Mouse (Mus musculus): ENCODE measurements around the gene Efcab9.
"Not testable (repeated sequence)": the region's sequence is repeated elsewhere in the genome, so short reads cannot be mapped to it uniquely, and the experiment has no call there.

Gene Efcab9

GRCm38 (mm10) chr11:32538435-32538834 lies 6.6 kb upstream of the Efcab9 start:
- no peak for DNase-seq (ENCODE audit: low read depth)

GRCm38 (mm10) chr11:32536954-32537353 lies 5.1 kb upstream of the Efcab9 start:
- DNase-seq (ENCODE audit: low read depth) = no peak

GRCm38 (mm10) chr11:32535646-32536045 lies 3.8 kb upstream of the Efcab9 start:
- DNase-seq (ENCODE audit: low read depth) = no peak

- no peak for DNase-seq (ENCODE audit: low read depth)
Measured at GRCm38 (mm10) chr11:32534453-32535075, 2.7 kb upstream of the Efcab9 start.

- DNase-seq (ENCODE audit: low read depth) = peak; percentile 54
Measured at GRCm38 (mm10) chr11:32533482-32534261, 1.8 kb upstream of the Efcab9 start.

GRCm38 (mm10) chr11:32532765-32533481 lies 1.0 kb upstream of the Efcab9 start, which contains the start of gene Stk10:
TSS of gene Stk10 (plus strand) at chr11:32533305.
- peak; percentile 67 for DNase-seq (ENCODE audit: low read depth)

- no peak for DNase-seq (ENCODE audit: low read depth)
Measured at GRCm38 (mm10) chr11:32530151-32530550, 1.7 kb downstream of the Efcab9 start.

- no peak for DNase-seq (ENCODE audit: low read depth)
Measured at GRCm38 (mm10) chr11:32527006-32527405, 4.9 kb downstream of the Efcab9 start.

GRCm38 (mm10) chr11:32524122-32524920 lies 7.6 kb downstream of the Efcab9 start:
- no peak for DNase-seq (ENCODE audit: low read depth)

- no peak for DNase-seq (ENCODE audit: low read depth)
Measured at GRCm38 (mm10) chr11:32521246-32521645, 10.6 kb downstream of the Efcab9 start.

GRCm38 (mm10) chr11:32519354-32519753 lies 12.5 kb downstream of the Efcab9 start:
- DNase-seq (ENCODE audit: low read depth) = no peak

- no peak for DNase-seq (ENCODE audit: low read depth)
Measured at GRCm38 (mm10) chr11:32518770-32519169, 13.1 kb downstream of the Efcab9 start.

GRCm38 (mm10) chr11:32516916-32517712 lies 14.8 kb downstream of the Efcab9 start:
- no peak for DNase-seq (ENCODE audit: low read depth)

GRCm38 (mm10) chr11:32516091-32516490 lies 15.8 kb downstream of the Efcab9 start:
- DNase-seq (ENCODE audit: low read depth) = no peak

GRCm38 (mm10) chr11:32514853-32515252 lies 17.0 kb downstream of the Efcab9 start:
- DNase-seq (ENCODE audit: low read depth) = not testable (repeated sequence)

- no peak for DNase-seq (ENCODE audit: low read depth)
Measured at GRCm38 (mm10) chr11:32510930-32511329, 21.0 kb downstream of the Efcab9 start.

GRCm38 (mm10) chr11:32505091-32505739 lies 26.7 kb downstream of the Efcab9 start:
- no peak for DNase-seq (ENCODE audit: low read depth)

- no peak for DNase-seq (ENCODE audit: low read depth)
Measured at GRCm38 (mm10) chr11:32503711-32504110, 28.2 kb downstream of the Efcab9 start.

- DNase-seq (ENCODE audit: low read depth) = no peak
Measured at GRCm38 (mm10) chr11:32499931-32500330, 31.9 kb downstream of the Efcab9 start.

- DNase-seq (ENCODE audit: low read depth) = no peak
Measured at GRCm38 (mm10) chr11:32498757-32499535, 32.9 kb downstream of the Efcab9 start.
